Mouse (Mus musculus) cerebellum, adult 8-10 months (tissue): Measurements from ENCODE around the gene Parp16.
"Not testable (repeated sequence)": the region's sequence is repeated elsewhere in the genome, so short reads cannot be mapped to it uniquely, and the experiment has no call there.

Source experiments
- DNase-seq: peaks from one replicate; pipeline ENCODE4 v3.0.0; 2022

Gene Parp16

DNA sequence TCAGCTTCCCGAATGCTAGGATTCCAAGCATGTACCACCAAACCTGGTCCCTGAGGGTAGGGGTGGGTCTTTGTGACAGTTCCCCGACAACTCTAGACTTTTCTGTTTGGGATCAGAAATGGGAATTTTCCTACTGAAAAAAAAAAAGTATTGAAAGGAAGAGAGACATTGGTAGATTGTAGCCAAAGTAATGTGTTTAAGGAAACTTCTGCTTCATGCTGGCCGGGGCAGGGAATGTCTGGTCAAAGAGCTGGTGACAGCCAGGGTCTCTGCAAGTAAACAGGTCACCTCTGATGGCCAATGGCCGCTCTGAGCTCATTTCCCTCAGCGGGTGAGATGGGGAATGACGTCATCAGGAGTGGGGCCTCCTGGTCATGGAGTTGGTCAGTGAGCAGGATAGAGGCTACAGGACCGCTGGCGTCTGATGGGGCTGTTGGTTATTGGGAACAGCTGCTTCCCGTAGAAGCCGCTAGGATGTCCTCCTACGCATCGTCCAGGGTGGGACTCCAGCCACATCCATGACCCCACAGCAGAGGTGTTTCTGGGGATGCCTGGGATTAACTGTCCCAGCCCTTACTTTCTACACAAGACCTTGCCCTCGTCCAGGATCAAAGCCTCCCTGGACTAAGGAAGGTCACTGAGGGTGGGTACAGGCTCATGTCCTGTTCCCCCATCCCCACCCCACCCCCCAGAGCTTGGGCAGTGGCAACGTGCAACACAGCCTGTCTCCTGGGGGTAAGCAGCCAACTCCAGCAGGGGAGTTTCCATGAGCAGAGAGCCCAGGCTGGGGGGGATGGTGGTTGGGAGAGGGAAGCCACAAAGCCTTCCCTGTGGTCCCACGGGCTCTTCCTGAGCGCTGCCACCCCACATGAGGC is 52.6 kb downstream of the Parp16 start:
- no peak for DNase-seq

DNA sequence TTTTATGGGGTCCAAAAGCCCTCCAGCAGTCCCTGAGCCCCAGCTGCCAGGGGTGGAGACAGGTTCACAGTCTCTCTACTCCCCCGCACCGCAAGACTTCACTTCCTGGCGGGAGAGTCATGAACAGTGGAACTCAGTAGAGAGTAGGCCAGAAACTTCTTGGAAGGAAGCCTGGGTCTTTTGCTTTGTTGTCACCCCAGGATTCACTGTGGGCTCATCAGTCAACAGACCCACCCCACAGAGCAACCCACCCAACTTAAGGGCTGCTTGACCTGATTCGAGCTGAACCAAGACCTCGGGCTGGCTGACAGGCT is 53.2 kb downstream of the Parp16 start:
- no peak for DNase-seq

DNA sequence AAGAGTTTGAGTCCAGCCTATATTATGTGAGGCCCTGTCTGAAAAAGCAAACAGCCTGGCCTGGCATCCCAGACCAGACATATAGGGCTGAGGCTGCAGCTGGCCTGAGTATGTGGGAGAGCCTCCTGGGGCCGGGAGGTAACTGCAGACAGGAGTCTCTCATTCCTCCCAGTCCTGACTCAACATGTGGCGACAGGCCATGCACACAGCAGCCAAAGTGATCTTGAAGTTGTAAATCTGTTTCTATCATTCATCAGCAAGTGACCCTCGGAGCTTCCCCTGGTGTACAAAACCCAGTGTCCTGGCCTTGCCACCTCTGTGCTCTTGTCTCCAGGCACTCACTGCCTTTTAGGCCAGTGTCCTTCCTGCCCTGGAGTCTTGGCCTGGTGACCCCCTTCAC is 56.9 kb downstream of the Parp16 start:
- no peak for DNase-seq

DNA sequence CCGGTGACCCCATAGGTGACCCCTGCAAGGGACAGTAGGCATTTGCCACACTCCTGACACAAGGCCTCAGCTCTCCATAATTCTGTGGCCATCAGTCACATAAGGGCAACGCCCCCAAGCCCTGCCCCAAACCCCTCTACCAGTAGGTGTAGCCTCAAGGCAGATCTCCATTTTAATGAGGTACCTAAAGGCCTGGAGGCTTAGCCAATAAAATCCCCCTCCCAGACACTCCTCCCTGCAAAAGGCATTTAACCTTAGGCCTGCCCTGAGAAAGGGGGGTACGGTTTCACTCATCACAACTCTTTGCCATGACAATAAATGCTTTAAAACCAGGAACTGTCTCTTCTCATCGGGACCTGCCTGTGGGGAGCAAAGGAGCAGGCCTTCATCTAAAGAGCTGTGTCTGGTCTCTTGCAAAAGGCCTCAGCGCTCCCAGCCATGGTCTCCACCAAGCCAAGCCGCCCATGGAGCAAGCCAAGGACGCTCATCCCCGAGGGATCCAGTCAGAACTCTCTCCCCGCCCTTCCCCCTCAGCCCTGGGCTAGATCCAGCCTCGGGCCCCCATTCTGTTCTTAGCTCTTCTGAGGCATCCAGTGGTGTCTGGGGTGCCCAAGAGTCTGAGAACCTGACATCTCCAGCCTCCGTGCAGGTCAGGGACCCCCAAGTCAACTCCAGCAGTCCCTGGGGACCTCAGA is 60.9 kb downstream of the Parp16 start:
- DNase-seq: no peak

DNA sequence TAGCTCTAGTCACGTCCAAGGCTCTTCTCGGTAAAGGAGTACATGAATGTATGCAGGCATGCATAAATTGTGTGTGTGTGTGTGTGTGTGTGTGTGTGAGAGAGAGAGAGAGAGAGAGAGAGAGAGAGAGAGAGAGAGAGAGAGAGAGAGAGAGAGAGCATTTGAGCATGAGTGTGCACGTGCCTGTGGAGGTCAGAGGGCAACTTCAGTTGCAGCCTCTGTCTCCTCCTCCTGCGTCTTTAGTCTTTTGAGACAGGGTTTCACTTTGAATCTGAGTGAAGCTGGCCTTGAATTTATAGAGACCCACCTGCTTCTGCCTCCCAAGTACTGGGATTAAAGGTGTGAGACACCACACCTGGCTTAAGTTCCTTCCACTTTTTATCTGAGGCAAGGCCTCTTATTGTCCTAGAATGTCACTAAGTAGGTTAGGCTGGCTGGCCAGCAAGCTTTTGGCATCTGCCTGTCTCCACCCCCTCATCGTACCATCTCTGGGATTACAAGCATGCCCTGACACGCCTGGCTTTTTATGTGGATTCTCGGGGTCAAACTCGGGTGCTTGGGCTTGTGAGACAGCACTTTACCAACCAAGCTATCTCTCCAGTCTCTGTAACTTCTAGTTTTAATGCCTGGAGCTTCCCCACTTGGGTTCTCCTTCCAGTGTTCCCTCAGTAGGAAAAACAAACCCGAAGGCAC is 62.2 kb downstream of the Parp16 start:
- no peak for DNase-seq

DNA sequence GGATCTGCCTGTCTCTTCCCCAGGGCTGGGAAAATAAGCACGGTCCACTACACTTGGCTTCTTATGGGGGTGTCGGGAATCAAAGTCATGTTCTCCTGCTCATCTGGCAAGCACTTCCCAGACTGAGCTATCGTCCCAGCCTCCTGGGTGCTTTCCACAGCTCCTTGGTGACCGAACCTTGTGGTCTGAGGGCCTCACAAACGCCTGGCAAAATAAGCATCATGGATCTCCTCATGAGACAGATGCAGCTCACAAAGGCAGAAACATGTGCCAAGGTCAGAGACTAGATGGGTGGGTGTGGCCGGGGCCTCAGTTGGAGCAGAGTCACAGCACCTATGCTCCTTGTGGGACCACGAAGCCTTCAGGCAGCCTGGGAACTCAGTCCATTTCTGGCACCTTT is 64.2 kb downstream of the Parp16 start:
- DNase-seq: no peak

DNA sequence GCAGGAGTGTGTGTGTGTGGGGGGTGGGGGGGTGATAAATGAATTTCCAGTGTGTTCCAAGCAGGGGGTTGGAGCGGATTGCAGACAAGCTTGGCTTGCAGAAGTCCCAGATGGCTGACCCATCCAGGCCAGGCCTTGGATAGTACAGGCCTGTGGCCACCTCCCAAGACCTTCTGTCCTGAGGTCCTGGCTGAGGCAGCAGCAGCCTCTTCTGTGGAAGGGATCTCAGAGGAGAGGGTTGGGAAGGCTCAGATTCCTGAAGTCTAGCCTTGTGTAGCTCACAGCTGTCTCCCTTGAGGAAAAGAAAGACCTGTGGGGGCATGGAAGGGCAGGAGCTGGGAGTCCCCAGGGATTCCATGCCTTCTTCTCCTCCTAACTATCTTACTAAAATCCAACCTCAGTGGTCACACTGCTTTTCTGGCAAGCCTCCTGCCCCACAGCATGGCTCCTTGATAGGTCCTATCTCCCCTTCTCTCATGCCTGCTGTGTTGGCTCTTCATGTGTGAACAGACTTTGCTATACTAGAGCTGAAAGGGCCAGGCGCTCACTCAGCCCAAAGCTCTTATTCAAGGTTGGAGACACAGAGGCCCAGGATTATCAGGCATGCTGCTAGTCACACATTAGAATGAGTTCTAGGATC is 66.6 kb downstream of the Parp16 start:
- DNase-seq: peak; percentile 55

DNA sequence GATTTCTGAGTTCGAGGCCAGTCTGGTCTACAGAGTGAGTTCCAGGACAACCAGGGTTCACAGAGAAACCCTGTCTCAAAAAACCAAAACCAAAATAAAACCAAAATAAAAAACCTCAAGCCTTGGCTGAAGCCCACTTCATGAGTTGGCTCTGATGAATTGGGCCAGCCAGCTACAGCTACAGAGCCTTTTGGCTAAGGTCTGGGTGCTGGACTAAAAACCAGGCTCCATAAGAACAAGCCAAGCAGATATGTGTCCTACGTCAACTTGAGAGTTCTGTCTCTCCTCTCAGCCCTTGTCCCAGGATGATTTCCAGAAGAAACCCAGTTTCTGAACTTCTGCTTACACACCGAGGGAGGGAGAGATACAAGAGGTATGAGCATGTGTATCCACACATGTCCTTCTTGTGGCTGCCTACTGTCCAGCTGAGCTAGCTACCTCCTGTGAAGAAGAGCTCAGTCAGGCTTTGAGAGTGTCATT is 67.5 kb downstream of the Parp16 start:
- DNase-seq: no peak

DNA sequence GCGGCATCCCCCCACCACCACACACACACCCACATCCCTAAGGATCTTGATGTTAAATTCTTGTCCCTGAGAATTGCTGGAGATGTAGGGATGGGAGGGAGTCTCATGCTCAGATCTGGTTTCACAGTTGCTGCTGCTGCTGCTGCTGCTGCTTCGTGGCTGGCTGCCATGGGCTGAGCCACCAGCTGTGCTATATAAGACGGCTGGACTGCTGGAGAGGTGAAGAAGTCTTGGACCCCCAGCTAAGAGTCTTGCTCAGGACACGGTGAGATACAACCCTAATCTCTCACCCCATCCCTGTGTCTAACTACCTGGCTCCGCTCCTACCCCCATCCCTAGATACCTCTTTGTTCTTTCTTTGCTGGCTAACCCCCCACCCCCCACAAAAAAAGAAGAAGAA is 69.8 kb downstream of the Parp16 start, which contains the start of gene Cilp:
Gene Cilp, plus strand, starts transcription at position 222 of the 400 bp plus-strand sequence.
- no peak for DNase-seq

DNA sequence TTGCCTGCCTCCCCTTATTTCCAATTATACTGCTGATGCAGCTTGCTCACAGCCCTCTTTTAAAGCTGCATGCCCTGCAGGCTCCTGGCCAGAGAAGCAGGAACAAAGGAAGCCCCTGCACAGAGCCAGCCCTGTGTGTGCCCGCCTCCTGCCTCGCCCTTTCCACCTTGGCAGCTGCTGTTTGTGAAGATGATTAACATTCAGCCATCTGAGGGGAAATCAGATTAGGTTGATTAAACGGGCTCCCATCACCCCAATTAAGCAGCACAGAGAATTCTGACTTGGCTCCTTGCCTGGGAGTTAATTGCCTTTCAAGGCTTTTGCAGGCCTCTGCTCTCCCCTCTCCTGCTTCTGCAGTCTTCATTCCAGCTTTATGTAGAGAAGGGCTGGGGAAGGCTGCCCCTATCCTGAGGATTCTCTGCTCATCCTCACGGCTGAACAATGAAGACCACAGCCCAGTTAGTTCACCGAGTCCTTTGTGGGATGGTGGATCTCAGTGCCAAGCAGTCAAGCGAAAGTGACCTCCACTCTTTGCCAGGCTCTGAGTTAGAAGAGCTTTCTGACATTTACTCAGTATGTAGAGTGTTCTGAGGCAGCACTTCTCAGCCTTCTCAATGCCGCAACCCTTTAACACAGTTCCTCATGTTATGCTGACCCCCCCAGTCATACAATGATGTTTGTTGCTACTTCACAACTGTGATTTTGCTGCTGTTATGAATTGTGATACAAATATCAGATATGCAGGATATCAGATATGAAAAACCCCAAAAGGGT is 72.8 kb downstream of the Parp16 start:
- peak; percentile 22 for DNase-seq

DNA sequence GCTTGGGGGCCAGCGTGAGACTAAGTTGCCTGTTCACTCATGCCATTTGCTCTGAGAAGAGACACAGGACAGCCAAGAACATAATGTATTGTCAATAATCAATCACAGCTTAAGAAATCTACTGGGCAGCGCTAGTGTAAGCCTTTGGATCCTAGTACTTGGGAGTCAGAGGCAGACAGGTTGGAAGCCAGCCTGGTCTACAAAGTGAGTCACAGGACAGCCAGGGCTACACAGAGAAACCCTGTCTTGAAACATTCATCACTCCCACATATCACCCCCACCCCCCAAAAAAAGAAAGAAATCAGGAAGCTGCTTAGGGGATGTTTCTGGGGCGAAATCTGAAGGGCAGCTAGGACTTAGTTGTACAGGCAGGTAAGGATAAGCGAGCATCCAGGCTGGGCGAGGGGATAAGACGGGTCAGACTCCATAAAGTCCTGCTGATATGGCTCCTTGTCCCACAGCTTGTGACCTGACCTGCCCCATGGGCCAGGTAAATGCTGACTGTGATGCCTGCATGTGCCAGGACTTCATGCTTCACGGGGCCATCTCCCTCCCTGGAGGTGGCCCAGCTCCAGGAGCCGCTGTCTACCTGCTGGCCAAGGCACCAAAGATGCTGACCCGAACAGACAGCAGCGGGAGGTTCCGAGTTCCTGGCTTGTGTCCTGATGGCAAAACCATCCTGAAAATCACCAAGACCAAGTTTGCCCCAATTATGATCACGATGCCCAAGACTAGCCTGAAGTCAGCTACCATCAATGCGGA is 78.1 kb downstream of the Parp16 start:
- no peak for DNase-seq

DNA sequence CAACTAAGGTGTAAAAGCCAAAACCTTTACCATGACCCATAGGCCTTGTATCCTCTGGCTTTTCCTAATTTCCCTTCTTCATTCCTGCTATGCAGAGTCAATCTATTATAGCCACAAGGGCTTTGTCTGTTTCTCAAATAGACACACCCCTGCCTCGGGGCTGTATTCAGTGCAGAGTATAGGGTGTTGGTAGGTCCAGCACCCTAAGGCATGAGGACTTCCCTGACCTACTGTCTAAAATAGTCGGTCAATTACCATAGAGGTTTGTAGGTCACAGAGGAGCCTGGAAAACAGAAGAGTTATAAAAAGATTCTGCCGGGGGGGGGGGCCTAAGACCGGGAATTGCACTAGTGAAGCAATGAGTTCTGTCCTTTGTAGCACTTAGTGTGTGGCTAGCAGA is 78.7 kb downstream of the Parp16 start:
- DNase-seq: no peak

DNA sequence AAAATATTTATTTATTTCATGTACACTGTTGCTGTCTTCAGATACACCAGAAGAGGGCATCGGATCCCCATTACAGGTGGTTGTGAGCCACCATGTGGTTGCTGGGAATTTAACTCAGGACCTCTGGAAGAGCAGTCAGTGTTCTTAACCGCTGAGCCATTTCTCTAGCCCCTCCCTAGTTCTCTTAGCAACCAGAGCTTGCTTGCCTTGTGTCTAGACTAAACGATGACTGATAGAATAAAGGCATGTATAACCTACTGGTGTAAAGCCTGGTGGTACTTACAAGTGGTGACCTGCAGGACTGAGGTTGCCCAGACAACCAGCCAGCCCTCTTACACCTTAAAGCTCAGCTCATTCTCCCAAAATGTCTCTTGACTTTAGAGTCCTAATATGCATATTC is 79.7 kb downstream of the Parp16 start:
- DNase-seq: not testable (repeated sequence)

DNA sequence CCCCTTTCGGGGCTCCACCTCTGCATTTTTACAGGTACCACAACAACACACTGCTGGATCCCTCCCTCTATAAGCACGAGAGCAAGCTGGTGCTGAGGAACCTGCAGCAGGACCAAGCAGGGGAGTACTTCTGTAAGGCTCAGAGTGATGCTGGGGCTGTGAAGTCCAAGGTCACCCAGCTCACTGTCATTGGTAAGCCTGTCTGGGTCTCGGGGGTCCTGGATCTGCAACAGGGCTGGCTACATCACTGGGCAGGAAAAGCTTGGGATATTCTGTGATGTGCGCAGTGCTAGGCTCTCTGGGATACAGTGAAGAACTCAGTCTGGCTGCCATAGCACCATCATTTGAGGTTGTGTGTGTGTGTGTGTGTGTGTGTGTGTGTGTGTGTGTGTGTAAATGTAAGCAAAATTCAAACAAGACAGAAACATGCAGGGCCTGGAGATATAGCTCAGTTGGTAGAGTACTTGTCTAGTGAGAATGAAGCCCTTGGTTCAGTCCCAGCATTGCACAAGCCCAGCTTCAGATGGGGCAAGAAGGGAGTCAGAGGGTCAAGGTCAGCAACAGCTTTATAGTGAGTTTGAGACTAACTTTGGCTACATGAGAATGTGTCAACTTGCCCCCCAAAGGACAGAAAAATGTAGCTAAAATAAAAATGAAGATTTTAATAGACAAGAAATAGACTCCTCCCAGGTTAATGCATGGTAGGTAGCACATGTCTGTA is 80.8 kb downstream of the Parp16 start:
- no peak for DNase-seq

DNA sequence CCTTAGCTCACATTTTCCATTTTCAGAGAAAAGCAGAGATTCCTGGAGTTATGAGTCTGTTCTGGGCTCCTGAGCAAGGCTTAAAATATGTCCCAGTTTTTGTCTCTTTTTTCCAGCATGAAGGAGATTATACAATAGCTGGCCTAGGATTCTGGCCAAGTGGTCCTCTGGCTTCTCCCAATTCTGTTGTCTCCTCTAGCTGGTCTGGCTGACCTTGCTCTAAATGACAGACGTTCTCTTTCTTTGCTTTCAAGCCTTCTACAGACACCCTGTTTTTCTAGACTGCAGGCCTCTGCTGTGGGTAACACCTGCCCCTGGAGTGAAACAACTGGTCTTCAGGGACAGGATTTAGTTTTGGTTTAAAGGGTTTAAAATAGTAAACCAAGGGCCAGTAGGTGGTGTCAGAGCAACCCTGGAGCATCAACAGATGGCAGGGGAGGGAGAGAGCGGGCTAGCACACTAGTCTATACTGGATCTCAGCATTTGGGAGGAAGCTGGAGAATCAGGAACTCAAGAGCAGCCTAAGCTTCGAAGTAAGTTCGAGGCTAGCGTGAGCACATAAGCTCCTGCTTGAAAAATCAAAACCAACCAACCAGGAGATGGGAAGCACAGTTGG is 86.5 kb downstream of the Parp16 start:
- peak; percentile 44 for DNase-seq

DNA sequence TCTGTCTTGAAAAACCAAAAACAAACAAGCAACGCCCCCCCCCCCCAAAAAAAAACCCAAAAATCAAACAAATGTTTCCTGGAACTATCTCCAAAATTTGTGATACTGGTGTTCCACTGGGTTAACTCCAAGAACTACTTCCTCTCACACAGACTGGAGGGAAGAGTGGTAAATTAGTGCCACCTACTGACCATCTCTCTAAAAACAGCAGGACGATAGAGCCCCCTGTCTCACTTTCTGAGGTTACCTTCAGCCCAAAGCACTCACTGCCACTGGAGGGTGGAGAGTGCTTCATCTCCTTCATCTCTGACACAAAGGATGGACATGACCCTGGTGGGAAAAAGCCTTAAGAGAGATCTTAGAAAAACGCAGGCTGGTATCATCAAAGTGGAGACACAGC is 88.1 kb downstream of the Parp16 start:
- no peak for DNase-seq

DNA sequence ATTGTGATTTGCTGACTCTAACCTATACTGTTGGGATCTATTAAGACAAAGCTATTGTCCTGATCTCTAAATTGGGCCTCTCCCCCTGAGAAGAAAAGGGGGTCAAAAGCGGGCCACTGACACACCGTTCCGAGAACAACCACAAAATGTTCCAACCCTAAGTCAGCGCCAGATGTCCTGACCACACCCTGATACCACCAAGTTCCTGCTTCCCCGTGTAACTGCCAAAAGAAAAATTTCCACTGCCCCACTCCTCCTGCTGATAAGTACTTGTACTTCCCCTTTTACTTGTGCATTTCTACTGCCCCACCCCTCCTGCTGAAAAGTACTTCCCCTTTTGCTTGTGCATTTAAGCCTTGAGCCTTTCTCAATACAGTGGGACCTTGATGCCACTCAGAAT is 93.1 kb downstream of the Parp16 start:
- not testable (repeated sequence) for DNase-seq
